Mouse (Mus musculus) ES-CJ7 (cell line): ENCODE data around the gene Alg3.

Experiments
- DNase-seq: peaks from one replicate; pipeline ENCODE4 v3.0.0; 2011; ENCODE audit warnings: low read depth, low spot score

The Alg3 gene

DNA sequence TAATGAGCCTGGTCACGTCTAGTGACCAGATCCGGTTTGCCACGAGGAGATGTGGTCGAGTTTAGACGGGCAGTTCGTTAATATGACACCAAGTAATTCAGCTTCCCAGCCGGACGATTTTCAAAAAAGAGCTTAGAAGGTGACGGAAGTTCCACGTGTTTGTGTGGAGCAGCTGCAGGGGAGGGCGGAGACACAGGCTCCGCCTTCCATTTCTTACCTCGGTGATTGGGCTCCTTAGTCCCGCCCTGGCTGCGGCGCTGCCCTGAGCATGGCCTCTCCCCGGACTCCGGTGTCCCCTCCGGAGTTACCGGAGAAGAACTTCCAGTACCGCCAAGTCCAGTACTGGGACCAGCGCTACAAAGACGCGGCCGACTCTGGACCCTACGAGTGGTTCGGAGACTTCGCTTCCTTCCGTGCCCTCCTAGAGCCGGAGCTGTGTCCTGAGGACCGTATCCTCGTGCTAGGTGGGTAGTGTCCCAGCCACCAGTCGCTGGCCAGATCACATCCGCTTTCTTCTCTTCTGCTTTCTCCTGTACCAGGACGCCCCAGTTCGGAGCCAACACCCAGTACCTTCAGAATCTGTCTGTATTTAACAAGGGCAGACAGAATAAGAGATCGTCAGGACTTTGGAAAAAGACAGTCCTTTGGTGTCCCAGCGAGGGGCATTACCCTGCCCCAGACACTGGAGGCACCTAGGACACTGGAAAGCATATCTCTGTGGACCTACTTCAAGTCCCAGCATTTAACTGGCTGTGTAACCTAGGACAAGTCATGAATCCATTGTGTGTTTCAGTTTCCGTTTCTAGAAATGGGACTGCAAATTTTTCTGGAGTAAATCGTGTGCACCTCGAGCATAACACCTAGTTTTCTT, at the start of gene Alg3, which contains the start of the genes Eef1akmt4 and Gm49333:
Alg3 (minus strand) TSS at position 379 of the 871 bp plus-strand sequence.
Eef1akmt4 (plus strand) TSS at position 237 of the 871 bp plus-strand sequence.
Gm49333 (plus strand) TSS at position 254 of the 871 bp plus-strand sequence.
- DNase-seq: peak; percentile 95

- DNase-seq: no peak
These were observed 46.1 kb upstream of the Alg3 start for GRCm38 (mm10) chr16:20657661-20658060.

DNA sequence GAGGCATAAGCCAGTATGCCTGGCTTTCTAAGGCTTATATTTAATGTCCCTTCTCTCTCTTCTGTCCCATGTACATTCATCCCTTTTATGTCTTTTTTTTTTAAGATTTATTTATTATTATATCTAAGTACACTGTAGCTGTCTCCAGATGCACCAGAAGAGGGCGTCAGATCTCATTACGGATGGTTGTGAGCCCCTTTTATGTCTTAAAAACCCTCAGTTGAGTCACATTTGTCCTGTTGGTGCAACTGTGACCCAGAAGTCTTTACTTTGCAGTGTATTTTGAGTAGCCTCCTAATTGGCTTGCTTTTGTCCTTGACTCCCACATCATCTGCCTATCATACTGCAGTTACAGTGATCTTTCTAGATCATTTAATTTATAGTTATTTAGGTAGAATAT, 41.8 kb upstream of the Alg3 start:
- DNase-seq: no peak

GRCm38 (mm10) chr16:20651947-20652310, 40.4 kb upstream of the Alg3 start:
- no peak for DNase-seq

GRCm38 (mm10) chr16:20651076-20651946, 39.8 kb upstream of the Alg3 start, which contains the start of gene Psmd2:
TSS of gene Psmd2 (plus strand) at chr16:20651652.
- DNase-seq: peak; percentile 96

DNA sequence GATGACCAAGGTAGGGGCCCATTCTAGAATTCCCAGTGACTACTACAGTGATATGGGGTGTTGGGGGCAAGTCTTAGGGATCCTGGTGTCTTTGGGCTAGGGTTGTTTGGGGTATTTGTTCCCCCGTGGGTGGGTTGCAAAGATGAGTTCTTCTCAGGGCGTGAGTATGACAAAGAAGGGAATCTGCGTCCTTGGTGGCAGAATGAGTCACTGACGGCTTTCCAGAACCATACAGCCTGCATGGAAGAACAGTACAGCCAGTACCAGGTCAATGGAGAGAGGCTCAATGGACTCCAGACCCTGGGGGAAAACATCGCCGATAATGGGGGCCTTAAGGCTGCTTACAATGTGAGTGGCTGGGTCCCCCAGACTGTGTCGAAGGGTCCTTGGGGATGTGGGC, 32.4 kb upstream of the Alg3 start:
- no peak for DNase-seq

DNA sequence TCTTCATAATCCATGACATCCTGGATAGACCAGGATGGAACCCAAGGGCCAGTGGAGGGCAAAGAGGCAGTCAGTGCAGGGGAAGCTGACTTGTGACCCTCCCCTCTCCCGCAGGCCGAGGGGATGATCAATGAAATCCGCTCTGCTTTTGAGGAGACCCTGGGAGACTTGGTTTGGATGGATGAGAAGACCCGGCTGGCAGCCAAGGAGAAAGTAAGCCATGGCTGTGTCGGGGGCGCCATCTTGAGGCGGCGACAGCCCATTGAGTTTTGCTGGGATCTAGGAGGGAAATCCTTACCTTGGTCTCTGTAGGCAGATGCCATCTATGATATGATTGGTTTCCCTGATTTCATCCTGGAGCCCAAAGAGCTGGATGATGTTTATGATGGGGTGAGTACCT, 30.6 kb upstream of the Alg3 start:
- DNase-seq: peak; percentile 60

DNA sequence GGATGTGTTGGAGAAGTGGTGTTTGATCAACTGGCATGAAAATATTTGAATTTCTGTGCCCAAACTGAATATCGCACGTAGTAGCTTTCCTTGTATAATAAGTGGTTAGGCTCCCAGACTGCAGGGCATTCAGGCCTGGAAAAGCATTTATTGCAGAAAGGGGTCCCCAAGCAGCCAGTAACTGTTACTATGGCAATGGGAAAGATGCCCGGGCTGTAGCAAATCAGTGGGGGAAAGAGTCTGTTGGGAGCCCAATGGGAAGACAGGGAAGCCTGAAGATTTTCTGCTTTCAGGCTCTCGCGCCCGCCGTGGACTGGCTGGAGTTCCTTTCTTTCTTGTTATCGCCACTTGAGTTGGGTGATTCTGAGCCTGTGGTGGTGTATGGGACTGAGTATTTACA, 26.8 kb upstream of the Alg3 start:
- DNase-seq: no peak

- DNase-seq: no peak
These were observed 25.9 kb upstream of the Alg3 start for GRCm38 (mm10) chr16:20637410-20637809.

DNA sequence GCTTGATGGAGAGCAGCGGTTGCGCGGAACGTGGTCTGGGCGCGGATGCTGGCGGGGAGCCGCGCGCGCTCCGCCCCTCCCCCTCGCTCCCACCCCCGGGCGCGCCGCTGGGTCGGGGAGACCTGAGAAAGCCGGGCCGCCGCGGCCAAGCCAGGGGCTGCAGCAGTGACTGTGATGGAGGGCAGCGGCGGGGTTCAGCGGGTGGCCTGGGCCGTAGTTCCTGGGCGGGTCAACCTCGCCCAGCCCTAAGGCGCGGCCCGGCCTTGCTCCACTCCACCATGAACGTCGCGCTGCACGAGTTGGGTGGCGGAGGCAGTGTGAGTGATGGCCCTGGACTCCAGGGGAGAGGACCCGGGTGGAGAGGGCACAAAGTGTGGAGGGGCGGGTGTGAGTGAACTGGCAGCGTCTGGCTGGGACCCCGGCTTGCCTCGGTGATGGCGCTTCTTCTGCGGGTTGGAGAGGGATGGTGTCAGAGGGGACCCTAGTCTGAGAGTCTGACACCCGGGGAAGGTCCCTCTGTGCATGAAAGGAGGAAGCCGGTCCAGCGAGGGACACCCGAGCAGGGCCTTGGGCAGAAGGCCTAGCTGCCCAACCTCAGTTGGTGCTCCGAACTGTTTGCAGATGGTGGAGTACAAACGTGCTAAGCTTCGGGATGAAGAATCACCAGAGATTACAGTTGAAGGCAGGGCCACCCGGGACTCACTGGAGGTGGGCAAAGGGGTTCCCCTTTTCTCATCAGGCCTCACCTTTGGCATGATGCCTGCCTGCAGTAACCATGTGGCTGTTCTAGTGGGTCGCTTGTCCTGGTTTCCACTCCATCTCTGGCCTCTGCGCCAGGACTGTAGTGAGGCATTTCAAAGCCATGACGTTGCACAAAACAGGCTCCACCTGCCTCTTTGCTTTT, 18.4 kb upstream of the Alg3 start, which contains the start of gene Ece2:
Ece2 (plus strand) TSS at position 98 of the 904 bp plus-strand sequence.
- DNase-seq: no peak

GRCm38 (mm10) chr16:20628871-20629391, 17.4 kb upstream of the Alg3 start:
- DNase-seq: no peak

GRCm38 (mm10) chr16:20623211-20623610, 11.7 kb upstream of the Alg3 start:
- DNase-seq: no peak

- peak; percentile 91 for DNase-seq
These were observed 10.6 kb upstream of the Alg3 start for GRCm38 (mm10) chr16:20621991-20622685.

DNA sequence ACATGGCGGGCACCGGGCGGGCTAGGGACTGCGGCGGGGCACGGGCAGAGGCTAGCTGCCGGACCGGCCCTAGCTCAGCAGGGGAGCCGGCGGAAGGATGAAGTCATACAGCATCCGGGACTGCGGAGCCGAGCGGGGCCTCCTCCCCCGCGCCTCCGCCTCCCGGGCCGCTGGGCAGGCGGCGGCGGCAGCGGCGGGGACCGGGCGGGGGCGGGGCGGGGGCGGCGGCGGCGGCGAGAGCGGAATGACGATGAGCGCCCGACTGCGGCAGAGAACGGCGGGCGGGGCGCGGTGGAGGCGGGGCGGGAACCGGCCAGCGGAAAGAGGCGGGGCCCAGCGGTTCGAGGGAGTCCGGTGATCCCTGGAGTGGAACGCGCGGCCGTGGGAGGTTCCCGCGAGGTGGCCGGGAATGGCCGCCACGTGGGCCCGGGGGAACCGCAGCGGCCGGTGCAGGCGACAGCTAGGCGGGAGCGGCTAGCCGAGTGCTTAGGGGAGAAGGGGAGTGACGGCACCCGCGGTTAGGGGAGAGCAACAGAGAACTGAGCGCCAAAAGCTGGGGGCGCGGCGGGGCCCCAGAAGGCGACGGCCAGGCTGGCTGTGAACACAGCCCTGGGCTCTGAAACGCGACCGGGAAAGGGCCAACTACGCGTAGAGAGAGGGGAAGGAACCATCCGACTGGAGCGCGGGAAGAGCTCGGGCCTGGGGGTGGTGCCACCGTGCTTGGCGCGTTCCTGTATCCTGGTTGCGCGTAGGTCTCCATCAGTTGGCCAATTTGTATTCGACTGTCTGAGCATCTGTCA, 9.9 kb upstream of the Alg3 start, which contains the start of gene Camk2n2:
Camk2n2 (minus strand) TSS at position 97 of the 800 bp plus-strand sequence.
- peak; percentile 32 for DNase-seq

GRCm38 (mm10) chr16:20620751-20621190, 9.2 kb upstream of the Alg3 start:
- no peak for DNase-seq

DNA sequence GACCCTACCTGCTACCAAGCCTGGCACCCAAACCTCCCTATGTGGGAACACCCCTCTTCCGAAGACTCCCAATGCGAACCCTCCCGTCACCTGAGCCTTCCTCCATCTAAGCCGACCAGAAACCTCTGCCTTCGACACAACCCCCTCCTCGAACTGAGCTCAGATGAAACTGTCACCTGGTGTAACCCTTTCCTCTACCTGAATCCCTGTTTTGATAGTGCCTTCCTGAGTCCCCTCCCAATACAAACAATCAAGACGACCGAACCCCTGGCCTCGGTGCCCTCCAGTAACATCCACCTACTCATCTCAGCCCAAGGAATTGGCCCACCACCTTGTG, 8.8 kb upstream of the Alg3 start:
- no peak for DNase-seq

- DNase-seq: no peak
These were observed 8.2 kb upstream of the Alg3 start for GRCm38 (mm10) chr16:20619541-20620398.
